Mouse (Mus musculus): Measurements from ENCODE around the gene Lrrc75a.

- TF ChIP-seq CTCF (IDR thresholded peaks at IDR 0.05; ENCODE audit: insufficient read depth, low read length) (no peak), POLR2A (IDR thresholded peaks at IDR 0.05; ENCODE audit: borderline replicate concordance, extremely low read depth, low read depth, low read length) (no peak)
These were observed 41.0 kb downstream of the Lrrc75a start for GRCm38 (mm10) chr11:62607170-62607951.
